Mouse (Mus musculus): Measurements from ENCODE around the gene Icos.

DNA sequence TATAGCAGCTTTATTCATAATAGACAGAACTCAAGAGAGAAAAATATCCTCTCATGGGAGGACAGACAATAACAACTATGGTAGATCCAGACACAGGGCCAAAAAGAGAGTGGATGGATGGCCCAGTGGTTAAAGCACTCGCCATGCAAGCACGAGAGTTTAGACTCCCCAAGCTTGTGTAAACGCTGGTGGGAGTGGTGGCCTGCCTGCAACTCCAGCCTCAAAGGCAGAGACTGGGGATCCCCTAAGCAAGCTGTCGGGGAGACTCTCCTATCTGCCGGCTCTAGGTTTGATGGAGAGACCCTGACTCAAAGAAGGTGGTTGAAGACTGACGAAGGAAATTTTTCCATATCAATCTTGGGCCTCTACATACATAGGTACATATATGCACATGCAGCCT, 21.5 kb upstream of the Icos start:
- TF ChIP-seq CTCF (IDR thresholded peaks at IDR 0.05; ENCODE audit: extremely low read depth, insufficient read depth, low read length) (no peak), POLR2A (IDR thresholded peaks at IDR 0.05; ENCODE audit: extremely low read depth, insufficient read depth, low read length) (no peak)
